Mouse (Mus musculus) testis, adult 2 months (tissue): ENCODE results near the gene Ski.

Source experiments
- CTCF ChIP-seq: fragments of 200-500 bp; IDR thresholded peaks from 2 replicates; pipeline ENCODE4 v1.5.1; 2012; ENCODE audit warnings: low read depth, mild to moderate bottlenecking, inconsistent platforms, low read length, moderate library complexity; ENCODE audit not compliant: control insufficient read depth, insufficient read depth, insufficient replicate concordance
- POLR2A ChIP-seq: fragments of 200-500 bp; IDR thresholded peaks from 2 replicates; pipeline ENCODE4 v1.6.1; 2012; ENCODE audit warnings: low read depth, mild to moderate bottlenecking, inconsistent platforms, low read length, moderate library complexity; ENCODE audit not compliant: control insufficient read depth

DNA sequence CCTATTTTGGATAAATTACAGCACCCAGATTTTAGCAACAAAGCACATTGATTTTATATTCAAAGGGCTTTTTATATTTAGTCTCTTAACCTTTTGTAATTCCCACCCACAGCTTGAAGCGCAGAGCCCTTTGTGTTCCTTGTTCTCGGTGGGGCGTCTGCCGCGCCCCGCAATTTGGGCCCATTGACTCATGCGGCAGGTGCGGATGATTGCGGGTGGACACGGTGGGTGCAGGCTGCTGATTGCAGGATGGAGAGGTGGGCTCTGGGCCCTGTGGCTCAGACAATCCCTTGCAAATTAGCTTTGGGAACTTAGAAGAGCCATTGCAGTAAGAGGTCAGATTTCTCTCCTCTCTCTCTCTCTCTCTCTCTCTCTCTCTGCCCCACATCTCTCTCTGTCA is 104.1 kb downstream of the Ski start:
- TF ChIP-seq POLR2A (no peak), CTCF (no peak)
